Mouse (Mus musculus) thymus, adult 2 months (tissue): ENCODE results near the gene Mrm2. TPM values are rescaled to one million over a fixed set of nuclear protein-coding genes. Genes with fewer than 3 reads are reported as not detected.
A peak's percentile ranks its signal among the peaks of the same experiment; 100 is the strongest.

Experiments used
- DNase-seq: peaks from one replicate; pipeline ENCODE4 v3.0.0; 2021
- H3K27ac ChIP-seq: fragments of 200-500 bp; 2 replicates; pipeline ENCODE4 v1.5.1; 2012; ENCODE audit warnings: low read length, control low read depth; ENCODE audit not compliant: control insufficient read depth, insufficient read depth
- H3K27me3 ChIP-seq: fragments of 200-500 bp; 2 replicates; pipeline ENCODE4 v1.6.1; 2012; ENCODE audit warnings: mild to moderate bottlenecking, low read length, moderate library complexity, mixed read lengths; ENCODE audit not compliant: control insufficient read depth, insufficient read depth
- H3K36me3 ChIP-seq: fragments of 200-500 bp; 2 replicates; pipeline ENCODE4 v1.6.1; 2012; ENCODE audit warnings: mild to moderate bottlenecking, low read length, moderate library complexity; ENCODE audit not compliant: control insufficient read depth, insufficient read depth
- H3K4me1 ChIP-seq: fragments of 200-500 bp; replicated peaks from 2 replicates; pipeline ENCODE4 v1.6.1; 2012; ENCODE audit warnings: low read length; ENCODE audit not compliant: control insufficient read depth, insufficient read depth
- H3K4me3 ChIP-seq: fragments of 200-500 bp; 2 replicates; pipeline ENCODE4 v1.5.1; 2012; ENCODE audit warnings: mild to moderate bottlenecking, low read length, control low read depth, moderate library complexity; ENCODE audit not compliant: control insufficient read depth, insufficient read depth
- CTCF ChIP-seq: fragments of 200-500 bp; IDR thresholded peaks from 2 replicates; pipeline ENCODE4 v1.5.1; 2012; ENCODE audit warnings: mild to moderate bottlenecking, control low read depth, low read length, moderate library complexity, borderline replicate concordance; ENCODE audit not compliant: control insufficient read depth, poor library complexity, insufficient read depth; ENCODE audit errors: extremely low read depth
- POLR2A ChIP-seq: fragments of 200-500 bp; IDR thresholded peaks from 2 replicates; pipeline ENCODE4 v1.6.1; 2012; ENCODE audit warnings: mild to moderate bottlenecking, low read length, control low read depth, moderate library complexity; ENCODE audit not compliant: control insufficient read depth, poor library complexity, insufficient read depth; ENCODE audit errors: extremely low read depth
- WGBS: fragments of 180-500 bp; shearing (Covaris S2); methylation state at CpG from one replicate; pipeline ENCODE4 v1.1.7; 2018; 5-methylcytosine and 5-hydroxymethylcytosine counted together
- polyA plus RNA-seq: library from polyadenylated mRNA; depleted of rRNA; stranded (reverse); fragments of >200 nt; gene quantifications from 2 replicates; pipeline ENCODE4 v1.2.3, GENCODE M21; 2012; rRNA removed

Gene Mrm2
- 9.0 and 10.0 TPM in 2 replicates for polyA plus RNA-seq

- peak within 1 kb of the TSS; percentile 91 for H3K4me3 ChIP-seq
- H3K4me1 ChIP-seq = peaks cover 8% of the 10 kb centered on the region
- peak within 1 kb of the TSS; percentile 57 for H3K27ac ChIP-seq
- DNase-seq = peak; percentile 87
- peak; percentile 71 for TF ChIP-seq POLR2A
- TF ChIP-seq CTCF = peak; percentile 98
- 1% methylated on average over 39 of the region's 39 CpGs for WGBS
- H3K36me3 ChIP-seq = no peaks in the 10 kb centered on the region
- H3K27me3 ChIP-seq = no peaks in the 10 kb centered on the region
Observed at GRCm38 (mm10) chr5:140331615-140332512, at the start of gene Mrm2. Gene Mrm2 (minus strand): TSS chr5:140331898.

GRCm38 (mm10) chr5:140381156-140381555 is 49.5 kb upstream of the Mrm2 start:
- WGBS = 93% methylated on average over 7 of the region's 7 CpGs
- TF ChIP-seq CTCF (no peak), POLR2A (no peak)
- H3K36me3 ChIP-seq = no peaks in the 10 kb centered on the region
- no peak overlapping the region for H3K4me3 ChIP-seq
- H3K27ac ChIP-seq = no peak overlapping the region
- no peak for DNase-seq
- H3K27me3 ChIP-seq = no peaks in the 10 kb centered on the region
- H3K4me1 ChIP-seq = no peaks in the 10 kb centered on the region; the same call in none of the 2 replicates

GRCm38 (mm10) chr5:140379299-140379698 is 47.6 kb upstream of the Mrm2 start:
- TF ChIP-seq POLR2A (no peak), CTCF (no peak)
- H3K4me1 ChIP-seq = no peaks in the 10 kb centered on the region; the same call in none of the 2 replicates
- H3K36me3 ChIP-seq = no peaks in the 10 kb centered on the region
- WGBS = 17% methylated on average over 6 of the region's 6 CpGs
- no peak overlapping the region for H3K27ac ChIP-seq
- no peak overlapping the region for H3K4me3 ChIP-seq
- no peak for DNase-seq
- no peaks in the 10 kb centered on the region for H3K27me3 ChIP-seq

- no peaks in the 10 kb centered on the region; the same call in none of the 2 replicates for H3K4me1 ChIP-seq
- no peak for DNase-seq
- H3K4me3 ChIP-seq = no peak overlapping the region
- TF ChIP-seq CTCF (no peak), POLR2A (no peak)
- H3K27me3 ChIP-seq = no peaks in the 10 kb centered on the region
- H3K36me3 ChIP-seq = no peaks in the 10 kb centered on the region
- H3K27ac ChIP-seq = no peak overlapping the region
- WGBS = 28% methylated on average over 6 of the region's 6 CpGs
Observed at GRCm38 (mm10) chr5:140378121-140378853, 46.6 kb upstream of the Mrm2 start.

- 94% methylated on average over 4 of the region's 4 CpGs for WGBS
- TF ChIP-seq CTCF (no peak), POLR2A (no peak)
- Histone ChIP-seq H3K27ac (no peak overlapping the region), H3K36me3 (no peaks in the 10 kb centered on the region), H3K4me1 (no peaks in the 10 kb centered on the region; the same call in none of the 2 replicates), H3K4me3 (no peak overlapping the region), H3K27me3 (no peaks in the 10 kb centered on the region)
- DNase-seq = no peak
Observed at GRCm38 (mm10) chr5:140375249-140375829, 43.6 kb upstream of the Mrm2 start.

- Histone ChIP-seq H3K27me3 (no peaks in the 10 kb centered on the region), H3K4me1 (no peaks in the 10 kb centered on the region; the same call in 1 of the 2 replicates), H3K27ac (no peak overlapping the region), H3K4me3 (no peak overlapping the region), H3K36me3 (no peaks in the 10 kb centered on the region)
- TF ChIP-seq POLR2A = no peak
- no peak for DNase-seq
- 88% methylated on average over 3 of the region's 3 CpGs for WGBS
Observed at GRCm38 (mm10) chr5:140374226-140374625, 42.5 kb upstream of the Mrm2 start.
